Mouse (Mus musculus): ENCODE data around the gene Rreb1. TPM values are rescaled to one million over a fixed set of nuclear protein-coding genes. Genes with fewer than 3 reads are reported as not detected.

Gene Rreb1
- polyA plus RNA-seq, 1 experiment from 2014 or later, result 21.2 TPM

DNA sequence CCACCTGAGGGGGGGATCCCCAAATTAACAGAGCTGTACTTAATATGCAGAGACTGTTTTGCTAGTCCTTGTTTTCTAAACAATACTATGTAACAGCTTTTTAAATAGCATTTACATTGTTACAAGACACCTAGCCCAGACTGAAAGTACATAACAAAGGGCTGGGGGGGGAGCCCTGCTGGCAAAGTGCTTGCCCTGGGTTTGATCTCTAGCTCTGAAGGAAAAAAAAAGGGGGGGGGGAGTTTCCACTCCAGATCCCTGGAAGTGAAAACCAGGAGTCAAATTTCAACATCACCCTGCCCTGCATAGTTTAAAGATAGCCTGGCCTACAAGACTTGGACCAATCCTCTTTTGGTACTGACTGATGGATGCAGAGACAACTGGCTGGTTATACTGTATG, 4.7 kb upstream of the Rreb1 start:
- Histone ChIP-seq H3K9ac (replicated peaks; ENCODE audit: low read depth, low read length) (no peak overlapping the region), H3K27me3 (ENCODE audit: control insufficient read depth, insufficient read depth, low read length) (0 out of 2 replicates have a peak, but pooled peaks cover 4% of the 10 kb centered on the region), H3K9me3 (ENCODE audit: control insufficient read depth, low read depth, low read length) (no peaks in the 10 kb centered on the region), H3K27ac (ENCODE audit: low read length) (no peak overlapping the region), H3K36me3 (ENCODE audit: control insufficient read depth, insufficient read depth, low read length) (no peaks in the 10 kb centered on the region), H3K4me2 (replicated peaks; ENCODE audit: low read depth, low read length) (no peak overlapping the region), H3K4me1 (ENCODE audit: control insufficient read depth, insufficient read depth, low read length) (peaks cover under 1% of the 10 kb centered on the region; the same call in 1 of the 2 replicates), H3K4me3 (ENCODE audit: low read depth, low read length) (no peak overlapping the region)
- ATAC-seq (ENCODE audit: insufficient number of reproducible peaks, insufficient read depth, low FRiP score, low read depth), result no peak

DNA sequence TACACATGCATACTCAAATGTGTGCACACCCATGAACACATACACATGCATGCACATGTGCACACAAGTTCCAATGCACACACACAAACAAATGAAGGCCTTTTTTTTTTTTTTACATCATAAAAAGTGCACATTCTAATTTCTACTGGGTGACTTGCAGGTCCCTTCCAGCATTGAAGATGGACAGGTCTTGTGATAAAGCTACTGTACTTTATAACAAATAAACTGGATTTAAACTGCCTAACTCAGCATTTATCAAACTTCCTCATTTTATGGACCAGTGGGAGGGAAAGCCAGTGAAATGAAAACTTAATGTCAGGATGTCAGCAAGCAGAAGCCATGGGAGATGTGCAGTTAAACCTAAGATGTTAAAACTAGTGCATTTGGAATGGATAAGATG, 1.5 kb upstream of the Rreb1 start:
- no peak for ATAC-seq (ENCODE audit: insufficient number of reproducible peaks, insufficient read depth, low FRiP score, low read depth)
- Histone ChIP-seq H3K4me1 (ENCODE audit: control insufficient read depth, insufficient read depth, low read length) (peaks cover 12% of the 10 kb centered on the region), H3K27ac (ENCODE audit: low read length) (no peak overlapping the region), H3K4me2 (replicated peaks; ENCODE audit: low read depth, low read length) (no peak overlapping the region), H3K4me3 (ENCODE audit: low read depth, low read length) (no peak overlapping the region), H3K36me3 (ENCODE audit: control insufficient read depth, insufficient read depth, low read length) (no peaks in the 10 kb centered on the region), H3K9me3 (ENCODE audit: control insufficient read depth, low read depth, low read length) (no peaks in the 10 kb centered on the region), H3K9ac (replicated peaks; ENCODE audit: low read depth, low read length) (no peak overlapping the region), H3K27me3 (ENCODE audit: control insufficient read depth, insufficient read depth, low read length) (0 out of 2 replicates have a peak, but pooled peaks cover 4% of the 10 kb centered on the region)

DNA sequence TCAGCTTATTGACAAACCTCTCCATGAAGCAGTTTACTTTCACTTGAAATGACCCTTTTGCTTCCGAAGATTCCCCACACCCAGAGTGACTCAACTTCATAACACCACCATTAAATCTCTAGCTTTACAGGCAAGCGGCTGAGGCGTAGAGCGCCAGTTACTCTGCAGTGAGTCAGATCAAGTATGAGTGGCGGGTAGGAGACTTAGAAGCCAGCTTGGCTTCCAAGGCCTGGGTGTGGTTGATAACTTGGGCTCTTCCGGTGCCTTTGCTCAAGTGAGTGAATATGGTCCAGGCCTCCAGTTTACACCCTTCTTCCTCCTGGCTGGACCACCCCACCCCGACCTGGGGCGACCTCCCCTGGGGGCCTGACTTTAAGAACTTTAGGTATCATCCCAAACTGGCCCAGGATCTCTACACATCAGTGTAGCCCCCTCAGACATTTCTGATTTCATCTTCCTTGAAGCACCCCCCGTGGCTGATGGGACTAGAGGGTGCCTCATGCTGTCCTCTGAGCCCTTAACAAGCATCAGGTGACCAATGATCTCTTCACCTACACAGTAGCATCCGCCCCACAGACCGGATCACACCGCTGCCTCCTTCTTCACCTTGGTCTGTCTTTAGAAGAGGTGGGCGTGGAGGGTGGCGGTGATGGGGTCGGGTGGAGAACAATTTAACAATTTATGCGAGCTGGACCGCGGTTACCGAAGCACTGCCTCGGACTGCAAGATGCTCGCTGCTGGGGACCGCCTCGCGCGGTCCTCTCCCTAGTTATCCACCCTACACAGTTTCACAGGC, 651 bp upstream of the Rreb1 start:
- Histone ChIP-seq H3K27me3 (ENCODE audit: control insufficient read depth, insufficient read depth, low read length) (0 out of 2 replicates have a peak, but pooled peaks cover 4% of the 10 kb centered on the region), H3K36me3 (ENCODE audit: control insufficient read depth, insufficient read depth, low read length) (no peaks in the 10 kb centered on the region), H3K4me2 (replicated peaks; ENCODE audit: low read depth, low read length) (peak overlapping the region; percentile 100), H3K9ac (replicated peaks; ENCODE audit: low read depth, low read length) (peak overlapping the region; percentile 55; the same call in 1 of the 2 replicates), H3K4me3 (ENCODE audit: low read depth, low read length) (peak overlapping the region; percentile 60), H3K4me1 (ENCODE audit: control insufficient read depth, insufficient read depth, low read length) (peaks cover 12% of the 10 kb centered on the region), H3K27ac (ENCODE audit: low read length) (no peak overlapping the region), H3K9me3 (ENCODE audit: control insufficient read depth, low read depth, low read length) (no peaks in the 10 kb centered on the region)
- 23% methylated on average over 25 of the region's 25 CpGs for WGBS
- ATAC-seq (ENCODE audit: insufficient number of reproducible peaks, insufficient read depth, low FRiP score, low read depth), result no peak

DNA sequence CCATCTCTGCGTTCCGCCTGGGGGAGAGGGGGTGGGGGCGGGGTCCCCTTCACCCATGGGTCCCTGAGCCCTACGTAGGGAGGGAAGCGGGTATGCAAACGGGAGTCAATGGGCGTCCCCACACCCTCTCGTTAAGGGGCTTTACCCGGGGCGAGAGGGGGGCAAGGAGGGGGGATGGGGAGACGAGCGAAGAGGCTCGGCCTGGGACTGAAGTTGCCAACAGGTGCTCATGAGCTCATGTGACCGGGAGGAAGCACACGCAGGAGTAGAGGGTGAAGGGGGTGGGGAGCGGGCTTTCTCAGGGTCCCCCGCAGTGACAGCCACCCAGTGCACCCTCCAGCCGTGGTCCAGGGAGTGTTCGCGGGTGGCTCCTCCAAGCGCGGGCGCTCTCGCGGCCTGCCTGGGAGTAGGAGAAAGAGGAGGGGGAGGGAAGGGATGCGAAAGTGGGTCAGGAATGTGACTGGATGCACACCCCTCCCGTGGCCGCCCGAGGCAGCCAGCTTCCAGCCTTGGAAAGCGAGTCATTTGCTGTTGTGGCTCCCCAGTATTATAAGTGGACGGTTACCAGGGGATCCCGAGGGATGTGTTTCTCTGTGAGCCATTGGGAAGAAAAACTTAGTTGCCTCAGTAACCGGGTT, 513 bp downstream of the Rreb1 start:
- peak overlapping the region; percentile 60 for H3K4me3 ChIP-seq (ENCODE audit: low read depth, low read length)
- peak overlapping the region; percentile 55 for H3K9ac ChIP-seq (replicated peaks; ENCODE audit: low read depth, low read length)
- peak; percentile 53 for ATAC-seq (ENCODE audit: insufficient number of reproducible peaks, insufficient read depth, low FRiP score, low read depth)
- H3K4me2 ChIP-seq (replicated peaks; ENCODE audit: low read depth, low read length), result peak overlapping the region; percentile 100
- 2% methylated on average over 33 of the region's 33 CpGs for WGBS
- no peaks in the 10 kb centered on the region for H3K9me3 ChIP-seq (ENCODE audit: control insufficient read depth, low read depth, low read length)
- no peaks in the 10 kb centered on the region for H3K36me3 ChIP-seq (ENCODE audit: control insufficient read depth, insufficient read depth, low read length)
- 0 out of 2 replicates have a peak, but pooled peaks cover 4% of the 10 kb centered on the region for H3K27me3 ChIP-seq (ENCODE audit: control insufficient read depth, insufficient read depth, low read length)
- peaks cover 12% of the 10 kb centered on the region for H3K4me1 ChIP-seq (ENCODE audit: control insufficient read depth, insufficient read depth, low read length)
- peak overlapping the region; percentile 15; the same call in 1 of the 2 replicates for H3K27ac ChIP-seq (ENCODE audit: low read length)

DNA sequence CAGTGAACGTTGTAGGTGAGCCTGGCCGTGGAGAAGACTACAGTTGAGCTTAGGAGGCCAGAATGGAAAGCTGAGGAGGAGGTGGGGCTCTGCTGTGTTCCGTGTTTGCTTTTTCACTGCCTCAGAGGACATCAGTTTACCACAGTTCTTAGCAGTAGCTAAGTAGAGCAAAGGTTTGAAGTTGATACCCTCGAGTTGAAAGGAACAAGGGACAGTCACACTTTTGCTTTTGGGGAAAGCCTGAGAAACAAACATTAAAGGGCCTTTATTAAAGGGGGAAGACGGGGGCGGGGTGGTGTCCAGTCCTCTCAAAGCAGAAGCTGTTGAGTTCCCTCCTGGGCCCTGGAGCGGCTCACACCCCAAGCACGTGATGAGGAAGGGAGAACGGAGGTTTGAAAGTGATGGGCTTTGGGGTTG, 1.1 kb downstream of the Rreb1 start:
- H3K4me1 ChIP-seq (ENCODE audit: control insufficient read depth, insufficient read depth, low read length), result peaks cover 12% of the 10 kb centered on the region
- 6% methylated on average over 9 of the region's 9 CpGs for WGBS
- 0 out of 2 replicates have a peak, but pooled peaks have one; percentile 38 for ATAC-seq (ENCODE audit: insufficient number of reproducible peaks, insufficient read depth, low FRiP score, low read depth)
- no peak overlapping the region for H3K27ac ChIP-seq (ENCODE audit: low read length)
- H3K4me3 ChIP-seq (ENCODE audit: low read depth, low read length), result peak overlapping the region; percentile 60
- H3K9ac ChIP-seq (replicated peaks; ENCODE audit: low read depth, low read length), result no peak overlapping the region
- H3K4me2 ChIP-seq (replicated peaks; ENCODE audit: low read depth, low read length), result peak overlapping the region; percentile 100
- H3K36me3 ChIP-seq (ENCODE audit: control insufficient read depth, insufficient read depth, low read length), result no peaks in the 10 kb centered on the region
- no peaks in the 10 kb centered on the region for H3K9me3 ChIP-seq (ENCODE audit: control insufficient read depth, low read depth, low read length)
- 0 out of 2 replicates have a peak, but pooled peaks cover 4% of the 10 kb centered on the region for H3K27me3 ChIP-seq (ENCODE audit: control insufficient read depth, insufficient read depth, low read length)

DNA sequence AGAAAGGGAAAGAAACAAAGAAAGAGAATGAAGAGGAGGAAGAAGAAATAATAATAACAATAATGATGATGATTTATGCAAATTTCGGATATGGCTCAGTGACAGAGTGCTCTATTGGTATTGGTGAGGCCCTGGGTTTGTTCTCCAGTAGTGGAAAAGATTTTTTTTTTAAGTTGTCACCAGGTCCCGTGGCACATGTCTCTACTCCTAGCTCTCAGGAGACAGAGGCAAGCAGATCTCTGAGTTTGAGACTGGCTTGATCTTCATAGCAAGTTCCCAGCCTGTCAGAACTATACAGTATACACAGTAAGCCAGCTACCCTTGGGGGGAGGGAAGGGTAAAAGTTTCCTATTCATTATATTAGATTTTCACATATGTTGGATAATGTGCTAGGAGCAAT, 3.4 kb downstream of the Rreb1 start:
- WGBS, result 85% methylated on average over 2 of the region's 2 CpGs
- Histone ChIP-seq H3K9ac (replicated peaks; ENCODE audit: low read depth, low read length) (no peak overlapping the region), H3K9me3 (ENCODE audit: control insufficient read depth, low read depth, low read length) (no peaks in the 10 kb centered on the region), H3K27me3 (ENCODE audit: control insufficient read depth, insufficient read depth, low read length) (0 out of 2 replicates have a peak, but pooled peaks cover 4% of the 10 kb centered on the region), H3K27ac (ENCODE audit: low read length) (no peak overlapping the region), H3K36me3 (ENCODE audit: control insufficient read depth, insufficient read depth, low read length) (no peaks in the 10 kb centered on the region), H3K4me3 (ENCODE audit: low read depth, low read length) (no peak overlapping the region), H3K4me2 (replicated peaks; ENCODE audit: low read depth, low read length) (no peak overlapping the region), H3K4me1 (ENCODE audit: control insufficient read depth, insufficient read depth, low read length) (peaks cover 12% of the 10 kb centered on the region)
- ATAC-seq (ENCODE audit: insufficient number of reproducible peaks, insufficient read depth, low FRiP score, low read depth), result no peak

DNA sequence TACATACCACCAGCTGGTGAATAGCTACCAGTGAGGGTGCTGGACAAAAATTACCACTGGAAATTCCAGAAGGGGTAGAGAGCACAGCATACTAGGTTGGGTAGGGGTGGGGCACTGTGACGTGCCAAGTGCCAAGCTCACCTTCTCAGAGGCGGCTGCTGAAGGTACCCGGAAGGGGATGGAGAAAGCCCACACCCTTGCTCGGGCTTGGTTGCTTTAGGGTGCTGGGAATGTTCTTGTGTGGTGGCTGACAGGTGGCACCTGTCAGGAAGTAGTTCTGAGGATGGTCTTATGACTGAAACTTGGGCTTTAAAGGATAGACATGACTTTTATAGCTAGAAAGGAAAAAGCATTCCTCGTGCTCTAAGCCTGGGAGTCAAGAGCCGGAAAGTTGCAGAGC, 3.9 kb downstream of the Rreb1 start:
- Histone ChIP-seq H3K27me3 (ENCODE audit: control insufficient read depth, insufficient read depth, low read length) (0 out of 2 replicates have a peak, but pooled peaks cover 4% of the 10 kb centered on the region), H3K9me3 (ENCODE audit: control insufficient read depth, low read depth, low read length) (no peaks in the 10 kb centered on the region), H3K27ac (ENCODE audit: low read length) (no peak overlapping the region), H3K9ac (replicated peaks; ENCODE audit: low read depth, low read length) (no peak overlapping the region), H3K4me1 (ENCODE audit: control insufficient read depth, insufficient read depth, low read length) (peaks cover 12% of the 10 kb centered on the region), H3K4me2 (replicated peaks; ENCODE audit: low read depth, low read length) (no peak overlapping the region), H3K36me3 (ENCODE audit: control insufficient read depth, insufficient read depth, low read length) (no peaks in the 10 kb centered on the region), H3K4me3 (ENCODE audit: low read depth, low read length) (no peak overlapping the region)
- WGBS, result 84% methylated on average over 6 of the region's 6 CpGs
- no peak for ATAC-seq (ENCODE audit: insufficient number of reproducible peaks, insufficient read depth, low FRiP score, low read depth)

DNA sequence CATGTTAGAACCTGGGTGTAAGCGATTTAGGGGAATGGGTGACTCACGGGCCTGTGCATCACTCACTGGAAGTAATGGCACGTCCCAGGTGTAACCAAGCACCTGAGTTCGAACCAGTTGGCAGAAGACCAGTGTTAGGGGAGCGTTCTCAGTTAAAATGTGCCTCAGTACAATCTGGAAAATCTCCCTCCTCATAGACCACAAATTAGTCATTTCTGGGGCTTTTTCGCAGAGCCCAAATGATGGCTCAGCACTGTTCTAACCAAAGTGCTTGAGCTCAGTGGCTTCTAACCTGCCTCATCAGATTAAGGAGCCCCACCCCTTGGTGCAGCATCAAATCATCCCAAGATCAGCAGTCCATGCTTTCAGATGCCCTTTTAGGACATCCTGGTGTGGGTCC, 5.5 kb downstream of the Rreb1 start:
- Histone ChIP-seq H3K27me3 (ENCODE audit: control insufficient read depth, insufficient read depth, low read length) (no peaks in the 10 kb centered on the region), H3K27ac (ENCODE audit: low read length) (no peak overlapping the region), H3K9ac (replicated peaks; ENCODE audit: low read depth, low read length) (no peak overlapping the region), H3K4me2 (replicated peaks; ENCODE audit: low read depth, low read length) (no peak overlapping the region), H3K4me1 (ENCODE audit: control insufficient read depth, insufficient read depth, low read length) (peaks cover 9% of the 10 kb centered on the region), H3K9me3 (ENCODE audit: control insufficient read depth, low read depth, low read length) (no peaks in the 10 kb centered on the region), H3K4me3 (ENCODE audit: low read depth, low read length) (no peak overlapping the region), H3K36me3 (ENCODE audit: control insufficient read depth, insufficient read depth, low read length) (no peaks in the 10 kb centered on the region)
- WGBS, result 93% methylated on average over 6 of the region's 6 CpGs
- ATAC-seq (ENCODE audit: insufficient number of reproducible peaks, insufficient read depth, low FRiP score, low read depth), result no peak

Data from stomach, embryonic 14.5 days (tissue).